Mouse (Mus musculus) kidney, embryonic 15.5 days (tissue): ENCODE measurements around the gene Nrip1. TPM values are rescaled to one million over a fixed set of nuclear protein-coding genes. Genes with fewer than 3 reads are reported as not detected.

ENCODE experiments used
- ATAC-seq: fragments of 200-750 bp; cut with Nextera tagmentation; replicated peaks from 2 replicates; pipeline ENCODE4 v1.8.0; 2017; ENCODE audit warnings: moderate TSS enrichment; ENCODE audit not compliant: low FRiP score
- H3K27ac ChIP-seq: fragments of 300-500 bp; sonication (generic); 2 replicates; pipeline ENCODE4 v1.5.1; 2015; ENCODE audit warnings: mild to moderate bottlenecking, inconsistent platforms
- H3K27me3 ChIP-seq: fragments of 300-500 bp; sonication (generic); 2 replicates; pipeline ENCODE4 v1.6.1; 2015; ENCODE audit warnings: inconsistent platforms
- H3K36me3 ChIP-seq: fragments of 300-500 bp; sonication (generic); 2 replicates; pipeline ENCODE4 v1.6.1; 2015; ENCODE audit warnings: inconsistent platforms
- H3K4me1 ChIP-seq: fragments of 300-500 bp; sonication (generic); 2 replicates; pipeline ENCODE4 v1.6.1; 2015; ENCODE audit warnings: inconsistent platforms
- H3K4me2 ChIP-seq: fragments of 300-500 bp; sonication (generic); 2 replicates; pipeline ENCODE4 v1.6.1; 2015; ENCODE audit warnings: moderate library complexity, mild to moderate bottlenecking, inconsistent platforms
- H3K4me3 ChIP-seq: fragments of 300-500 bp; sonication (generic); replicated peaks from 2 replicates; pipeline ENCODE4 v1.5.1; 2015; ENCODE audit warnings: mild to moderate bottlenecking, inconsistent platforms
- H3K9ac ChIP-seq: fragments of 300-500 bp; sonication (generic); 2 replicates; pipeline ENCODE4 v1.6.1; 2015; ENCODE audit warnings: mild to moderate bottlenecking, inconsistent platforms
- H3K9me3 ChIP-seq: fragments of 300-500 bp; sonication (generic); replicated peaks from 2 replicates; pipeline ENCODE4 v1.6.1; 2016; ENCODE audit warnings: inconsistent platforms
- WGBS: fragments of 180-500 bp; shearing (Covaris S2); methylation state at CpG from one replicate; pipeline ENCODE4 v1.1.7; 2015; ENCODE audit warnings: mixed read lengths; 5-methylcytosine and 5-hydroxymethylcytosine counted together
- polyA plus RNA-seq: library from polyadenylated mRNA; unstranded; fragments of >200 nt; fragmentation: Nextera tagmentation; extraction: Ambion mirVana; gene quantifications from 2 replicates; pipeline ENCODE4 v1.2.1, GENCODE M21; 2015

Gene Nrip1
- polyA plus RNA-seq, 1 experiment from 2014 or later: 55.0 TPM

DNA sequence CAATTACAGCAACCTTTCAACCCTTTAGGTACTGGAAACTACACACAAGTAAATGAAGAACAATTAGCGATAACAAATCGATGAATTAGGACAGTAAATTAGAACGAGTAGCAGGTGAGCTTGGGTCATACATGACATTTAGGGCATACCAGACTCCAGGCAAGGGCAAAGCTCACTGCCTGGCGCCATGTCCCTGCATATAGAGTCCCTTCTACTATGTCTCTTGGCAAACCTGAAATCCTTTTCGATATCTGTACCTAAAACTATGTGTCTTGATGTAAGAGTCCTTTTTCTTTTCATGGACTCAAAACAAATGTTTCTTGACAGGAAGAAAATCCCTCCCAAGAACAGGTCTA lies 53.5 kb downstream of the Nrip1 start:
- H3K27me3 ChIP-seq: no peaks in the 10 kb centered on the region
- H3K4me1 ChIP-seq: peaks cover 53% of the 10 kb centered on the region
- H3K9me3 ChIP-seq: no peaks in the 10 kb centered on the region
- H3K4me3 ChIP-seq: no peak overlapping the region
- ATAC-seq: no peak
- H3K4me2 ChIP-seq: no peak overlapping the region
- 0 out of 2 replicates have a peak, but pooled peaks cover 4% of the 10 kb centered on the region for H3K36me3 ChIP-seq
- WGBS: 40% methylated on average over 5 of the region's 5 CpGs
- H3K27ac ChIP-seq: no peak overlapping the region
- H3K9ac ChIP-seq: no peak overlapping the region

DNA sequence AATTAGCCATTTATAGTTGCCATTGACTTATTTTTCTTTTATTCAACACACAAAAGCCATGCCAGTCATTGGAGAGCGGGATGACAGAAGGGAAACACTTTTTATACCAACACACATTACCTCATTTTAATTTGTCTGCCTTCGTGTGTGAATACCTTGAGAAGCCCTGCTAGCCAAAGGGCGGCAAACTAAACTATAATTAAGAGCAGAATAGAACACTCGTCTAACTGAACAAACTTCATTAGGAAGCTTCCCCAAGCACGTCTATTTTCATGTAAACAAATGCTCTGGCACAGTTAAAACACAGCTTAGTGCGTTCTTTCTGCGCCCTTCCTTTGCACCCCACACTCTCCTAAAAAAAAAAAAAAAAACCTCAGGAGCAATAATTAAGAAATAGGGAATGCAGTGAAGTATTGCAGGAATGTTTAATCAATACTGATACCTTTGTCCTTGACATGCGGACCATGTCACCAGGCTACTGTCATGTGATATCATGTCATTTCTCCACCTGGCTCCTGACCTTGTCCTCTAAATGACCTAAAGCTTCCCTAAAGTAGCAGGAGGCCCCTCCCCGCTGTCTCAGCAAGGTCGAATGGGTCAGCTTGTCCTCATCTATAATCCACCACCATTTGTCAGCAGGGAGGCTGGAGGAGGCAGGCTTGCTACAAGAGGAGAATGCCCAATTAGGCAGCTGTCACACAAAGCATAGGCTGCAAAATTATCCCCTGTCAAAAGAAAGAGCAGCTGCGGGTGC lies 54.1 kb downstream of the Nrip1 start:
- no peaks in the 10 kb centered on the region for H3K9me3 ChIP-seq
- no peak overlapping the region for H3K9ac ChIP-seq
- peaks cover 53% of the 10 kb centered on the region for H3K4me1 ChIP-seq
- H3K4me2 ChIP-seq: no peak overlapping the region
- no peak overlapping the region for H3K4me3 ChIP-seq
- 0 out of 2 replicates have a peak, but pooled peaks cover 4% of the 10 kb centered on the region for H3K36me3 ChIP-seq
- H3K27ac ChIP-seq: peak overlapping the region; percentile 32; the same call in 1 of the 2 replicates
- 35% methylated on average over 11 of the region's 11 CpGs for WGBS
- 0 out of 2 replicates have a peak, but pooled peaks have one; percentile 26 for ATAC-seq
- H3K27me3 ChIP-seq: no peaks in the 10 kb centered on the region

DNA sequence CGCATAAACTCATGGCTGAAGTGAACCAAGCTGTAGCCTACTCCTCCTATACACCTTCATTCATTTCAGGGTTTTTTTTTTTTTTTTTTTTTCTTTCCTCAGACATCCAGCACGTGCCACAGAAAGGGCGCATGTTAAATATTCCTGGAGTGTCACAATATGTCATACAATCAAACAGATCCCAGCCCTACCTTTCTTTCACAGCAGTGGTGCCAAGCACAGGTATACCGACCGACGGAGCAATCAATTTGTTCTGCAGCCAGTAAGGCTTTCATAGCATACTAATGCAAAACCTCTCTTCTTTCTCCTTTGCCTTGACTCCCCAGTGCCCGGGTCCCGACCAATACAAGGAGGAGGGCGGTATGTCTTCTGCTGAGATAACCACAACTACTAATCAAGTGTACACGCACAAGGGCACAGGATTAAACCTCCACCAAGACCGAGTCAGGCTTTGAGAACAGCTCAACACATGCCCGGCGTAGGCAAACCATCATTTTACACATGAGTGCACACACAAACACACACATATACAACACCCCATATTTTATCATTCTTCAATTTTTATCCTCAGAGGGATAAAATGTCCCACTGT lies 55.2 kb downstream of the Nrip1 start:
- Histone ChIP-seq H3K4me1 (peaks cover 54% of the 10 kb centered on the region), H3K4me2 (no peak overlapping the region), H3K36me3 (0 out of 2 replicates have a peak, but pooled peaks cover 1% of the 10 kb centered on the region), H3K4me3 (no peak overlapping the region), H3K27ac (no peak overlapping the region), H3K9ac (no peak overlapping the region), H3K9me3 (no peaks in the 10 kb centered on the region), H3K27me3 (no peaks in the 10 kb centered on the region)
- 68% methylated on average over 13 of the region's 13 CpGs for WGBS
- no peak for ATAC-seq

DNA sequence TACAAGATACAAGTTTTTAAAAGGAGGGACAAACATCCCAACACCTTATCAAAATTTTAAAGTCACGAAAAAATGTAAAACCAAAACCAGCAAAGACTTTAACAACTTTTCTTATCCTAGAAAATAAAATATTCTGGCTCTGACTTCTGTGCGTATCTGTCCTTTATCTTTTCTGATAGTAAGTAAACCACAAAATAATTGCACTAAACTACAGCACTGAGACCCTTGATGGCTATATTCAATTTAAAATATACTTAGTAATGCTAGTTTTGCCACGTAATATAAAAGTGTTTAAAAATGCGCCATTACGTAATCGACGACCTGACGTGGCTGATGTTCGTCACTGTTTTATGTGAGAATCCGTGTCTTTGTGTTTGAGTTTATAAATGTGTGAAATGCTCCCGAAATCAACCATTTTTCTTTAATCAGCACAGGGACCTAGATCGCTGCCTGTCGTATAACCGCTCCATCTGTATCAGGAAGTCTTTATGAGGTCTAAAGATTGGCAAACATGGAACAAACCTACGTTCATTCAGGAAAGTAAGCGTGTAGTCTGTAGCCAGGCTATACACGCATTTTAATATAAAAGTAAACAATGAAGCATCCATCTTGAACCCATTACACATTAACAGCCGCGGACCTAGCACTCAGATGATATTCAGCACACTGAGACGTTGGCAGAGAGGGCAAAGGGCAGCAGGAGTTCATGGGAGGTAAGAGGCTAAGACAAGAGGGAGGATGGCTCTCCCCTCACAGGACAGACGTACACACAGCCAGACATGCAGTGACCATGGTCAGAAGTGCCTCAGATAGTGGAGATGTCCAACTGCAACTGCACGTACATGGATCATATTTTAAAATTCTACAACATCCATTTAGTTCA lies 56.4 kb downstream of the Nrip1 start:
- no peak overlapping the region for H3K4me2 ChIP-seq
- no peak overlapping the region for H3K27ac ChIP-seq
- H3K27me3 ChIP-seq: no peaks in the 10 kb centered on the region
- peaks cover 54% of the 10 kb centered on the region for H3K4me1 ChIP-seq
- no peak overlapping the region for H3K9ac ChIP-seq
- H3K9me3 ChIP-seq: no peaks in the 10 kb centered on the region
- H3K4me3 ChIP-seq: no peak overlapping the region
- no peak for ATAC-seq
- whole genome bisulfite sequencing: 82% methylated on average over 22 of the region's 22 CpGs
- H3K36me3 ChIP-seq: no peaks in the 10 kb centered on the region

DNA sequence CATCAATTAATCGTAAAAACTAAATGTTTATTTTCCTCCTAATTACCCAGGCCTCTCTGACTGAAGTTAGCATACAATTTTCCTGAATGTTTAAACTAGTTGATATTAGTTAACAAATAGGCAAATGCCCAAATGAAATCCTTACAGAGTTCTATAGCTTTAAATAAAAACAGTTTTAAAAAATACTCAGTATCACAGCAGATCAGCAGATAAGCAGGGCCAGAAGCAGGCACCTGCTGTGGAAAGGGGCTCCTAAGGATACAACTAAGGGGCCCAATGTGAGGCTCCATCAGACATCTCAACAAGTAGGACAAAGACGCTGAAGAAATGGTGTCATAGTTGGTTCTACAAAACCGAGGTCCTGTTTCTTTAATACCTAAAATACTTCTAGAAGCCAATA lies 58.0 kb downstream of the Nrip1 start:
- H3K36me3 ChIP-seq: no peaks in the 10 kb centered on the region
- no peak overlapping the region for H3K4me2 ChIP-seq
- peaks cover 39% of the 10 kb centered on the region for H3K4me1 ChIP-seq
- H3K4me3 ChIP-seq: no peak overlapping the region
- no peak for ATAC-seq
- H3K9ac ChIP-seq: no peak overlapping the region
- no peak overlapping the region for H3K27ac ChIP-seq
- H3K9me3 ChIP-seq: no peaks in the 10 kb centered on the region
- no peaks in the 10 kb centered on the region for H3K27me3 ChIP-seq
- 89% methylated on average over 3 of the region's 3 CpGs for WGBS

DNA sequence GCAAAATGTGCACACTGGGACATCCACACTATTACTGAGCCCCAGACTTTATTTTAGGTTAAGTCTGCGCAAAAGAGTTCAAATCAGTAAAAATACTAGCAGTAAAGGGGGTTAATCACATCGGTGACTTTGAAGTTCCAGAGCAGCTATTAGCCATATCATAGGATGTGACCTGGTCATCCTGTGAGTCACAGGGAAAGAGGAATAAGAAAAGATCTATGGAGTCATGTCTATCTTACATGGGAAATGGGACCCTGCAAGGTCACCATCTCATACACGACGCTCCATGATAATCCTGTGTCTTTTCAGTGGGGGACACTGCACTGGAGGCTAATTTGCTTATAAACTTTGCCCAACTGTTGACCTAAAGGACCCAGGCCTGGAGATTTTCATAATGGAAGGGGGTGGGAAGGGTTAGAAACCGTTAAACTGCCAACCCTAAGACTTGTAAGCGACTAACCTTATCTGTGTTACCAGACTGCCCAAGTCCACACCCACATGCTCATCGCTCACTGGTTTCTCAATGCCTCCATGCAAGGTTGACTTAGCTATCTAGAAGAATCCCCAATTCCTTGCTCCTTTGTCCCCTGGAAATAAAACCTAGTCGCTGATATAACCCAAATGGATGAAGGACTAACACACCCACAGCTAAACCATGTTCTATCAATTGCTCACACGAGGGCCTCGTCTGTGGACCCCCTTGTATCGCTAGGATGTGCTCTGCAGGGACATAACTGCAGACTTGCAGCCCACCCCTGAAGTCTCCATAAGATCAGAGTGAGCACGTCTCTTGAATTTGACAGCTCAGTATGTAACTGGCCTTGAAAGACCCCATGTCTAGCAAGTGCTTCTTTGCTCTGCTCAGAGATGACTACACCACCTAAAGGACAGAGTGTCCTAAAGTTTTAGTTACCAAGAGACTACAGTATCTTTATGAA lies 59.3 kb downstream of the Nrip1 start:
- no peak overlapping the region for H3K27ac ChIP-seq

DNA sequence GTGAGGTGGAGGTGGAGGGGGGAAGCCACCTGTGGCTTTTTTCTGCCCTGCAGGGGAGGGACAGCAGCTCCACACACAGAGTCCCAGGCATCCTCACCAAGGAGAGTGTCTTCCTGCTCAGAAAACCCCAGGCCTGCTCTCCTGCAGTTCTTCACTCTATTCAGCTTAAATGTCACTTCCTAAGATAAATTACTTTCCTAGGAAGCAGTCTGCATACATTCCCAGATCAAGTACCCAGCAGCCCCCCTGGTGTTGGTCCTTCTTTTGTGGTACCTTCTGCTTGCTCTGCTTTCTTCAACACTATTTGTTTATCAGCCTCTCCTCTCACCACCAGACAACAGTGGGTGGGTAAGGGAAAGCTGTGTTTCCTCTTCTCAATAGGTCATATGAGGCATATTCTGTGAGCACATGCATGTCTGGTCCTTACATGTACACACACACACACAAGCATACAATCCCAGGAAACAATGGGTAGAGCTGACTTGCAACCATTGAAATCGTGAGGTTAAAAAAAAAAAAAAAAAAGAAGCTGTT lies 60.7 kb downstream of the Nrip1 start:
- Histone ChIP-seq H3K4me2 (no peak overlapping the region), H3K27ac (no peak overlapping the region), H3K4me3 (no peak overlapping the region), H3K9ac (no peak overlapping the region), H3K36me3 (peaks cover 10% of the 10 kb centered on the region), H3K4me1 (peaks cover 16% of the 10 kb centered on the region; the same call in 1 of the 2 replicates), H3K9me3 (no peaks in the 10 kb centered on the region), H3K27me3 (no peaks in the 10 kb centered on the region)
- 50% methylated on average over 1 of the region's 1 CpGs for WGBS
- ATAC-seq: no peak

More for the DNA sequence above, 59.3 kb downstream of the Nrip1 start:
- no peak overlapping the region for H3K9ac ChIP-seq
- 83% methylated on average over 12 of the region's 12 CpGs for WGBS
- no peaks in the 10 kb centered on the region for H3K27me3 ChIP-seq
- peaks cover 26% of the 10 kb centered on the region for H3K4me1 ChIP-seq
- no peaks in the 10 kb centered on the region for H3K9me3 ChIP-seq
- ATAC-seq: peak; percentile 54; the same call in 1 of the 2 replicates
- H3K4me3 ChIP-seq: no peak overlapping the region
- no peak overlapping the region for H3K4me2 ChIP-seq
- H3K36me3 ChIP-seq: peaks cover 6% of the 10 kb centered on the region

DNA sequence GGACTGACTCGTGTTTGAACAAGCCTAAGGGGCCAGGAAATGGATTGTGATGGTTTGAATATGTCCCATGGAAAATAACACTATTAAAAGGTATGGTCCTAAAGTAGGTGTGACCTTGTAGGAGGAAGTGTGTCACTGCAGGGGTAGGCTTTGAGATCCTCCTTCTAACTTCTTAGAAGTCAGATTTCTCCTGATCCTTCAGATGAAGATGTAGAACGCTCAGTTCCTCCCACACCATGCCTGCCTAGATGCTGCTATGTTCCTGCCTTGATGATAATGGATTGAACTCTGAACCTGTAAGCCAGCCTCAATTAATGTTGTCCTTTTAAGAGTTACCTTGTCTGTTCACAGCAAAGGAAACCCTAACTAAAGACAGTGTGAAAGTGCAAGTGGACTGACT lies 62.8 kb downstream of the Nrip1 start:
- Histone ChIP-seq H3K4me2 (no peak overlapping the region), H3K4me3 (no peak overlapping the region), H3K27ac (no peak overlapping the region), H3K4me1 (peaks cover 11% of the 10 kb centered on the region; the same call in 1 of the 2 replicates), H3K9ac (no peak overlapping the region), H3K27me3 (no peaks in the 10 kb centered on the region), H3K9me3 (no peaks in the 10 kb centered on the region), H3K36me3 (peaks cover 18% of the 10 kb centered on the region)
- 77% methylated on average over 2 of the region's 2 CpGs for WGBS
- ATAC-seq: no peak

DNA sequence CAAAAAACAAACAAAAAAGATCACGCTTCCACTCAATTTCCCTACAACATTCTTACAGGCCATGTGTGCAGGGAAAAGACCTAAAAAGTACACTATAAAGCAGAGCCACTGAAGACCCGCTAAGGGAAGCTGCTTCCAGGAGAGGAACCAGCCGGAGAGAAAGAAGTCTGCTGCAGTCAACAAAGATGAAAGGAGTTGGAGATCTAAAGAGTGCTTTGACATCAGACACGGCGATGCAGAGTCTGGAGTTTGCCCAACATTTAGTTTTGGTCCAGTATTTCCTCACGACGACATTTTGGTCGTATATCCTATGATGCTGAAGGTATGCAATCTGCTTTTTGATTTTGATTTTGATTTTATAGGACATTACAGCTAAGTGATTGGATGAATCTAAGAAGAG lies 63.3 kb downstream of the Nrip1 start:
- Histone ChIP-seq H3K4me3 (no peak overlapping the region), H3K9ac (no peak overlapping the region), H3K4me1 (peaks cover 11% of the 10 kb centered on the region; the same call in 1 of the 2 replicates), H3K27me3 (no peaks in the 10 kb centered on the region), H3K9me3 (no peaks in the 10 kb centered on the region), H3K36me3 (peaks cover 19% of the 10 kb centered on the region), H3K4me2 (no peak overlapping the region), H3K27ac (no peak overlapping the region)
- WGBS: 70% methylated on average over 8 of the region's 8 CpGs
- ATAC-seq: no peak

DNA sequence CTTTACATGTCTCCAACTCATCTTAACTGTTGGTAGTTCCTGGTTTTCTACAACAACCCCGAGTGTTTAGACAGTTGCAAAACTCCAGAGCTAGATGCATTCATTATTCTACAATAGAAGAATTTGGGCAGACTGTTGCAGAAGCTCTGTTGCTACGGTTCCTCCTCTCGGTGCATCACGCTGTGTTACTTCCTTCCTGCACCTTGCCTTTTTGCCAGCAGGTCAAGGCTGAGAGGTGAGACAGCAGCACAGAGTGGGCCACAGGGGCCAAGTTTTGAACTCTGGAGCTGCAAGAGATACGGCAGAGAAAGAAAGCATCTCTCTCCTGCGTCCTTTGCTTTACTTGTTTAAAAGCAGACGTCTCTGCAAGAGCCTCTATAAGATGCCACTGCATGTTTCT lies 64.3 kb downstream of the Nrip1 start:
- no peak for ATAC-seq
- 84% methylated on average over 7 of the region's 7 CpGs for WGBS

DNA sequence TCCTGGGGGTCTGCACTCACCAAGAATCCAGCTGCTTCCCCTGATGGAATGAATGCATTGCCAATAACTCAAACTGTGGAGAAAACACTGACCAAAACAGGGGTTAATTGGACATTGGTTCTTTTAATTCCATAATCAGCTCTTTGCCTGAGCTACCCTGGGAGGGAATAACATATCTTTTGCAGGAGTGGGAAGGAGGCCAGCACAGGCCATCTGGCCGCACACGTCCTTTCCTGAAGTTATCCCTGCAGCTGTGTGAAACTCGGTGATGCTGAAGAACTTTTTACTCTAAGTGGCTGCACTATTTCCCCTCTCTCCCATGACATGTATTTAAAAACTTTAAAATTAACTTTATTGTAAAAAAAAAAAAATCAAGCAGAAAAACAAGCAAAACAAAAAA lies 66.6 kb downstream of the Nrip1 start:
- ATAC-seq: no peak
- Histone ChIP-seq H3K36me3 (peaks cover 19% of the 10 kb centered on the region), H3K4me3 (no peak overlapping the region), H3K9me3 (no peaks in the 10 kb centered on the region), H3K4me1 (no peaks in the 10 kb centered on the region), H3K27me3 (no peaks in the 10 kb centered on the region), H3K4me2 (no peak overlapping the region), H3K9ac (no peak overlapping the region), H3K27ac (no peak overlapping the region)
- WGBS: 66% methylated on average over 3 of the region's 3 CpGs

More for the DNA sequence above, 64.3 kb downstream of the Nrip1 start:
- Histone ChIP-seq H3K27ac (no peak overlapping the region), H3K4me3 (no peak overlapping the region), H3K4me2 (no peak overlapping the region), H3K9ac (no peak overlapping the region), H3K4me1 (peaks cover 9% of the 10 kb centered on the region; the same call in 1 of the 2 replicates), H3K36me3 (peaks cover 19% of the 10 kb centered on the region), H3K9me3 (no peaks in the 10 kb centered on the region), H3K27me3 (no peaks in the 10 kb centered on the region)
